Comparison of ENCODE assay signal across 12 mouse cellular contexts in the genomic region with DNA sequence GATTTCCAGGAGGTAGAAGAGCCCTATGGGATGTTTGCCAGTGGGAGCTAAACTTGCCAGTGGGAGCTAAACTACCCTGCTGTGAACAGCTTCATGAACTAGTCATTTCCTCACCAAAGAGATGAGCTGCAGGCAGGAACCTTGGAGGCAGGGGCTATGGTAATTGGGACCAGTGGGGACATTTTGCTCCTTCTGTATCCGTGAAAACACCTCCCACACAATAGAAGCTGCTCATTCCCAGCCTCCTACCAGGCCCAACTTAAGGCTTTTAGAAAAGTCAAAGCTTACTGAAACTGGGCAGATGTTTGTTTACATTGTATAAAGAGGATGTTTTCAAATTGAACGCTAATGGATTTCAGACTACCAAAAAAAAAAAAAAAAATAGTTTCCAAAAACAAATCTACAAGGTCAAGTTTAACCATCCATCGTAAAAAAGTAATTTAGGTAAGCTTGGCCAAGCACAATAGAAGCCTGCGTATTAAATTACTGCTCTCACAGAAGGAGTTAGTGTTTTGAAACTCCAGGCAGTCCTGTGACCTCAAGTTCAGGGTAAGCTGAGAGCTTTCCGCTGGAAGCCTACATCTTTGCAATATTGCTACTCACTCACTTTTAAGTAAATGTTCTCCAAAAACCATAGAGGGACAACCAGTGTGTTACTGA.
DNase-seq lines count a peak whose midpoint lies in the region; ATAC-seq and TF ChIP-seq lines count a peak whose summit lies in the region.
"Had no signal": no experiment of that assay in that cellular context is flagged by ENCODE, and none has a peak within 500 bp of the region (broad histone marks: within the 10 kb centered on the region; RNA-seq: fewer than 3 reads in every experiment).

No protein-coding gene starts in this region.

- H3K9ac ChIP-seq in kidney, postnatal 0 days (ENCODE audit: low read depth, low read length), result no peak overlapping the region
- no peak overlapping the region for H3K9ac ChIP-seq in embryonic facial prominence, embryonic 11.5 days (replicated peaks; ENCODE audit: low read length)
- H3K9ac ChIP-seq: lung, embryonic 15.5 days had no signal

- no peaks in the 10 kb centered on the region for H3K9me3 ChIP-seq in kidney, postnatal 0 days (replicated peaks; ENCODE audit: low read length)
- H3K9me3 ChIP-seq in embryonic facial prominence, embryonic 11.5 days (replicated peaks; ENCODE audit: control insufficient read depth, low read length), result no peaks in the 10 kb centered on the region
- H3K9me3 ChIP-seq in limb, embryonic 10.5 days (replicated peaks), result no peaks in the 10 kb centered on the region
- H3K9me3 ChIP-seq: lung, embryonic 15.5 days had no signal

- H3K4me2 ChIP-seq in kidney, postnatal 0 days (ENCODE audit: low read length), result no peak overlapping the region
- no peak overlapping the region for H3K4me2 ChIP-seq in embryonic facial prominence, embryonic 11.5 days (ENCODE audit: low read depth, low read length)
- H3K4me2 ChIP-seq: lung, embryonic 15.5 days had no signal

- no peaks in the 10 kb centered on the region for H3K36me3 ChIP-seq in kidney, postnatal 0 days (ENCODE audit: insufficient read depth, low read length)
- no peaks in the 10 kb centered on the region for H3K36me3 ChIP-seq in kidney, adult 2 months (ENCODE audit: control insufficient read depth, insufficient read depth, low read length)
- no peaks in the 10 kb centered on the region for H3K36me3 ChIP-seq in embryonic facial prominence, embryonic 11.5 days (replicated peaks; ENCODE audit: control insufficient read depth, insufficient read depth, low read depth, low read length)
- H3K36me3 ChIP-seq in limb, embryonic 10.5 days, result no peaks in the 10 kb centered on the region
- H3K36me3 ChIP-seq: lung, embryonic 15.5 days had no signal

- ATAC-seq in kidney, postnatal 0 days (replicated peaks; ENCODE audit: low FRiP score, low read depth), result peak; percentile 71
- ATAC-seq in embryonic facial prominence, embryonic 11.5 days (replicated peaks; ENCODE audit: insufficient number of reproducible peaks, low FRiP score, low TSS enrichment, low read depth), result no peak
- no peak for ATAC-seq in cerebellum, adult (ENCODE audit: insufficient number of reproducible peaks, low FRiP score, low TSS enrichment)
- ATAC-seq: intestine, postnatal 0 days; midbrain, embryonic 16.5 days had no signal

- H3K27ac ChIP-seq in kidney, postnatal 0 days, result peak overlapping the region; percentile 62
- H3K27ac ChIP-seq in kidney, adult 2 months (ENCODE audit: insufficient read depth, low read depth, low read length), result no peak overlapping the region
- H3K27ac ChIP-seq in embryonic facial prominence, embryonic 11.5 days (replicated peaks; ENCODE audit: low read depth, low read length), result peak overlapping the region; percentile 68
- H3K27ac ChIP-seq in limb, embryonic 10.5 days, result peak overlapping the region; percentile 69; the same call in 1 of the 2 replicates
- H3K27ac ChIP-seq: lung, embryonic 15.5 days had no signal

- WGBS in kidney, postnatal 0 days, result 18% methylated on average over 5 of the region's 5 CpGs
- WGBS in kidney, adult 2 months, result 26% methylated on average over 5 of the region's 5 CpGs
- 24% methylated on average over 5 of the region's 5 CpGs for WGBS in embryonic facial prominence, embryonic 11.5 days
- 59% methylated on average over 5 of the region's 5 CpGs for WGBS in limb, embryonic 10.5 days

- no peaks in the 10 kb centered on the region for H3K27me3 ChIP-seq in kidney, postnatal 0 days (ENCODE audit: insufficient read depth, low read length)
- H3K27me3 ChIP-seq in kidney, adult 2 months (replicated peaks; ENCODE audit: control insufficient read depth, insufficient read depth, low read length), result no peaks in the 10 kb centered on the region
- no peaks in the 10 kb centered on the region for H3K27me3 ChIP-seq in embryonic facial prominence, embryonic 11.5 days (ENCODE audit: control insufficient read depth, insufficient read depth, low read length)
- H3K27me3 ChIP-seq in limb, embryonic 10.5 days (ENCODE audit: low read depth, poor library complexity, severe bottlenecking), result no peaks in the 10 kb centered on the region
- H3K27me3 ChIP-seq: lung, embryonic 15.5 days had no signal

- no peak for TF ChIP-seq CTCF in kidney, postnatal 0 days (IDR thresholded peaks at IDR 0.05; ENCODE audit: low read depth)
- TF ChIP-seq CTCF in kidney, adult 2 months (conservative IDR thresholded peaks at IDR 0.05; ENCODE audit: insufficient read depth, insufficient read length, low read depth, low read length), result no peak

- no peak overlapping the region for H3K4me3 ChIP-seq in kidney, postnatal 0 days (replicated peaks; ENCODE audit: low read depth, low read length)
- no peak overlapping the region for H3K4me3 ChIP-seq in kidney, adult 2 months (ENCODE audit: insufficient read depth, low read depth, low read length)
- H3K4me3 ChIP-seq in embryonic facial prominence, embryonic 11.5 days (ENCODE audit: low read depth, low read length), result no peak overlapping the region
- H3K4me3 ChIP-seq in limb, embryonic 10.5 days, result no peak overlapping the region
- H3K4me3 ChIP-seq: lung, embryonic 15.5 days had no signal

- peak; percentile 95 for DNase-seq in kidney, postnatal 0 days (ENCODE audit: low spot score)
- no peak for DNase-seq in kidney, adult 2 months
- peak; percentile 50 for DNase-seq in brain, adult 2 months (ENCODE audit: low read depth, low spot score)
- peak; percentile 62 for DNase-seq in embryonic facial prominence, embryonic 11.5 days (ENCODE audit: low spot score)
- peak; percentile 35 for DNase-seq in limb, embryonic 10.5 days (ENCODE audit: low spot score)
- no peak for DNase-seq in gastrocnemius, postnatal 25 days
- DNase-seq in heart, adult 18-20 months, result no peak
- DNase-seq: cerebellum, adult 9-11 months had no signal

- H3K4me1 ChIP-seq in kidney, postnatal 0 days (replicated peaks; ENCODE audit: insufficient read depth, low read length), result peaks cover 8% of the 10 kb centered on the region
- H3K4me1 ChIP-seq in kidney, adult 2 months (ENCODE audit: control insufficient read depth, insufficient read depth, low read length), result no peaks in the 10 kb centered on the region
- no peaks in the 10 kb centered on the region for H3K4me1 ChIP-seq in embryonic facial prominence, embryonic 11.5 days (ENCODE audit: control insufficient read depth, insufficient read depth, low read length)
- H3K4me1 ChIP-seq in limb, embryonic 10.5 days, result peaks cover 17% of the 10 kb centered on the region
- H3K4me1 ChIP-seq: lung, embryonic 15.5 days had no signal

- no peak for TF ChIP-seq POLR2A in kidney, adult 2 months (IDR thresholded peaks at IDR 0.05; ENCODE audit: low read depth, low read length)

Comparison
In these comparisons a context has a peak if more than half of its experiments do, and no peak if none do; other contexts are left out.
1. DNase-seq: peak in kidney, postnatal 0 days (single experiment), brain, adult 2 months (single experiment), embryonic facial prominence, embryonic 11.5 days (single experiment) and limb, embryonic 10.5 days (single experiment); none in kidney, adult 2 months (single experiment), gastrocnemius, postnatal 25 days (single experiment) and heart, adult 18-20 months (0 of 2).